Mouse (Mus musculus) lung, embryonic 16.5 days (tissue): ENCODE results near the gene Slc36a3. TPM values are rescaled to one million over a fixed set of nuclear protein-coding genes. Genes with fewer than 3 reads are reported as not detected.

ENCODE experiments used
- ATAC-seq: fragments of 200-750 bp; cut with Nextera tagmentation; 2 replicates; pipeline ENCODE4 v1.8.0; 2017; ENCODE audit warnings: low read depth, mild to moderate bottlenecking, moderate library complexity
- H3K27ac ChIP-seq: fragments of 300-500 bp; sonication (generic); 2 replicates; pipeline ENCODE4 v1.5.1; 2014; ENCODE audit warnings: mild to moderate bottlenecking, control low read depth, low read length
- H3K27me3 ChIP-seq: fragments of 300-500 bp; sonication (generic); 2 replicates; pipeline ENCODE4 v1.6.1; 2014; ENCODE audit warnings: low read depth, low read length, mixed read lengths; ENCODE audit not compliant: control insufficient read depth, insufficient read depth
- H3K36me3 ChIP-seq: fragments of 300-500 bp; sonication (generic); 2 replicates; pipeline ENCODE4 v1.6.1; 2014; ENCODE audit warnings: low read length; ENCODE audit not compliant: control insufficient read depth, insufficient read depth
- H3K4me1 ChIP-seq: fragments of 300-500 bp; sonication (generic); replicated peaks from 2 replicates; pipeline ENCODE4 v1.6.1; 2014; ENCODE audit warnings: low read length, mixed read lengths; ENCODE audit not compliant: control insufficient read depth, insufficient read depth
- H3K4me2 ChIP-seq: fragments of 300-500 bp; sonication (generic); 2 replicates; pipeline ENCODE4 v1.6.1; 2014; ENCODE audit warnings: low read depth, low read length, control low read depth
- H3K4me3 ChIP-seq: fragments of 300-500 bp; sonication (generic); 2 replicates; pipeline ENCODE4 v1.5.1; 2014; ENCODE audit warnings: mild to moderate bottlenecking, low read length, control low read depth
- H3K9ac ChIP-seq: fragments of 300-500 bp; sonication (generic); 2 replicates; pipeline ENCODE4 v1.6.1; 2014; ENCODE audit warnings: low read length, control low read depth
- H3K9me3 ChIP-seq: fragments of 300-500 bp; sonication (generic); 2 replicates; pipeline ENCODE4 v1.6.1; 2016; ENCODE audit warnings: low read length; ENCODE audit not compliant: control insufficient read depth
- whole genome bisulfite sequencing: fragments of 180-500 bp; shearing (Covaris S2); extraction: QIAGEN DNeasy Blood & Tissue Kit; methylation state at CpG from one replicate; pipeline ENCODE4 v1.1.7; 2014; 5-methylcytosine and 5-hydroxymethylcytosine counted together
- polyA plus RNA-seq: library from polyadenylated mRNA; unstranded; fragments of >200 nt; fragmentation: Nextera tagmentation; extraction: Ambion mirVana; gene quantifications from 2 replicates; pipeline ENCODE4 v1.2.1, GENCODE M21; 2015

The Slc36a3 gene
- polyA plus RNA-seq, 1 experiment from 2014 or later = not detected

- H3K4me1 ChIP-seq = peaks cover 3% of the 10 kb centered on the region; the same call in 1 of the 2 replicates
- H3K4me3 ChIP-seq = no peak overlapping the region
- no peak overlapping the region for H3K9ac ChIP-seq
- H3K27me3 ChIP-seq = no peaks in the 10 kb centered on the region
- H3K4me2 ChIP-seq = no peak overlapping the region
- no peak overlapping the region for H3K27ac ChIP-seq
- no peaks in the 10 kb centered on the region for H3K36me3 ChIP-seq
- WGBS = 90% methylated on average over 3 of the region's 3 CpGs
- ATAC-seq = no peak
- H3K9me3 ChIP-seq = no peaks in the 10 kb centered on the region
Observed at GRCm38 (mm10) chr11:55179856-55180255, 28.3 kb upstream of the Slc36a3 start.

GRCm38 (mm10) chr11:55178830-55179229 is 27.3 kb upstream of the Slc36a3 start:
- H3K4me3 ChIP-seq = no peak overlapping the region
- H3K4me1 ChIP-seq = peaks cover 3% of the 10 kb centered on the region; the same call in 1 of the 2 replicates
- H3K9me3 ChIP-seq = no peaks in the 10 kb centered on the region
- ATAC-seq = no peak
- WGBS = 73% methylated on average over 4 of the region's 4 CpGs
- no peak overlapping the region for H3K4me2 ChIP-seq
- no peak overlapping the region for H3K9ac ChIP-seq
- H3K27me3 ChIP-seq = no peaks in the 10 kb centered on the region
- no peaks in the 10 kb centered on the region for H3K36me3 ChIP-seq
- H3K27ac ChIP-seq = no peak overlapping the region

GRCm38 (mm10) chr11:55170501-55170900 is 19.0 kb upstream of the Slc36a3 start:
- Histone ChIP-seq H3K9ac (no peak overlapping the region), H3K4me2 (no peak overlapping the region), H3K27ac (no peak overlapping the region), H3K27me3 (no peaks in the 10 kb centered on the region), H3K36me3 (no peaks in the 10 kb centered on the region), H3K4me1 (no peaks in the 10 kb centered on the region), H3K9me3 (no peaks in the 10 kb centered on the region), H3K4me3 (no peak overlapping the region)
- WGBS = 65% methylated on average over 4 of the region's 4 CpGs
- ATAC-seq = no peak

GRCm38 (mm10) chr11:55168914-55169313 is 17.4 kb upstream of the Slc36a3 start:
- no peak overlapping the region for H3K4me2 ChIP-seq
- 84% methylated on average over 6 of the region's 6 CpGs for WGBS

GRCm38 (mm10) chr11:55168504-55168903 is 17.0 kb upstream of the Slc36a3 start:
- Histone ChIP-seq H3K27ac (no peak overlapping the region), H3K4me2 (no peak overlapping the region)
- 80% methylated on average over 4 of the region's 4 CpGs for whole genome bisulfite sequencing

More at GRCm38 (mm10) chr11:55168914-55169313, 17.4 kb upstream of the Slc36a3 start:
- no peak for ATAC-seq
- H3K36me3 ChIP-seq = no peaks in the 10 kb centered on the region
- no peaks in the 10 kb centered on the region for H3K27me3 ChIP-seq
- H3K27ac ChIP-seq = no peak overlapping the region
- no peaks in the 10 kb centered on the region for H3K9me3 ChIP-seq
- no peak overlapping the region for H3K9ac ChIP-seq
- H3K4me1 ChIP-seq = no peaks in the 10 kb centered on the region
- no peak overlapping the region for H3K4me3 ChIP-seq

GRCm38 (mm10) chr11:55165748-55166147 is 14.2 kb upstream of the Slc36a3 start:
- Histone ChIP-seq H3K36me3 (no peaks in the 10 kb centered on the region), H3K9ac (no peak overlapping the region), H3K27me3 (no peaks in the 10 kb centered on the region), H3K4me2 (no peak overlapping the region), H3K27ac (no peak overlapping the region), H3K4me3 (no peak overlapping the region), H3K4me1 (no peaks in the 10 kb centered on the region), H3K9me3 (no peaks in the 10 kb centered on the region)
- WGBS = 87% methylated on average over 7 of the region's 7 CpGs
- no peak for ATAC-seq

More at GRCm38 (mm10) chr11:55168504-55168903, 17.0 kb upstream of the Slc36a3 start:
- no peak overlapping the region for H3K9ac ChIP-seq
- ATAC-seq = no peak
- H3K27me3 ChIP-seq = no peaks in the 10 kb centered on the region
- no peaks in the 10 kb centered on the region for H3K36me3 ChIP-seq
- no peak overlapping the region for H3K4me3 ChIP-seq
- no peaks in the 10 kb centered on the region for H3K4me1 ChIP-seq
- no peaks in the 10 kb centered on the region for H3K9me3 ChIP-seq

GRCm38 (mm10) chr11:55164723-55165122 is 13.2 kb upstream of the Slc36a3 start:
- Histone ChIP-seq H3K9me3 (no peaks in the 10 kb centered on the region), H3K27me3 (no peaks in the 10 kb centered on the region), H3K36me3 (no peaks in the 10 kb centered on the region), H3K4me3 (no peak overlapping the region), H3K27ac (no peak overlapping the region), H3K4me2 (no peak overlapping the region), H3K4me1 (no peaks in the 10 kb centered on the region), H3K9ac (no peak overlapping the region)
- no peak for ATAC-seq
- WGBS = 36% methylated on average over 3 of the region's 3 CpGs

GRCm38 (mm10) chr11:55162670-55163069 is 11.2 kb upstream of the Slc36a3 start:
- no peak overlapping the region for H3K4me3 ChIP-seq
- H3K27ac ChIP-seq = no peak overlapping the region
- peak; percentile 36; the same call in 1 of the 2 replicates for ATAC-seq
- 40% methylated on average over 9 of the region's 9 CpGs for WGBS
- H3K9ac ChIP-seq = no peak overlapping the region
- no peaks in the 10 kb centered on the region for H3K4me1 ChIP-seq
- H3K36me3 ChIP-seq = no peaks in the 10 kb centered on the region
- H3K9me3 ChIP-seq = no peaks in the 10 kb centered on the region
- H3K27me3 ChIP-seq = no peaks in the 10 kb centered on the region
- no peak overlapping the region for H3K4me2 ChIP-seq

- Histone ChIP-seq H3K4me3 (no peak overlapping the region), H3K4me1 (no peaks in the 10 kb centered on the region), H3K9ac (no peak overlapping the region), H3K27me3 (no peaks in the 10 kb centered on the region), H3K27ac (no peak overlapping the region), H3K9me3 (no peaks in the 10 kb centered on the region), H3K4me2 (no peak overlapping the region), H3K36me3 (no peaks in the 10 kb centered on the region)
- 52% methylated on average over 13 of the region's 13 CpGs for WGBS
- ATAC-seq = peak; percentile 43
Observed at GRCm38 (mm10) chr11:55158785-55159359, 7.4 kb upstream of the Slc36a3 start.

- H3K4me3 ChIP-seq = no peak overlapping the region
- H3K36me3 ChIP-seq = no peaks in the 10 kb centered on the region
- no peaks in the 10 kb centered on the region for H3K4me1 ChIP-seq
- H3K9me3 ChIP-seq = no peaks in the 10 kb centered on the region
- ATAC-seq = no peak
- H3K27ac ChIP-seq = no peak overlapping the region
- no peak overlapping the region for H3K4me2 ChIP-seq
- H3K9ac ChIP-seq = no peak overlapping the region
- 60% methylated on average over 6 of the region's 6 CpGs for WGBS
- no peaks in the 10 kb centered on the region for H3K27me3 ChIP-seq
Observed at GRCm38 (mm10) chr11:55155070-55155421, 3.5 kb upstream of the Slc36a3 start.
